Mouse (Mus musculus) bone marrow, adult 2 months (tissue): ENCODE measurements around the gene Rpgrip1. TPM values are rescaled to one million over a fixed set of nuclear protein-coding genes. Genes with fewer than 3 reads are reported as not detected.
"Not testable (repeated sequence)": the region's sequence is repeated elsewhere in the genome, so short reads cannot be mapped to it uniquely, and the experiment has no call there.

ENCODE experiments used
- H3K27ac ChIP-seq: fragments of 200-500 bp; 2 replicates; pipeline ENCODE4 v1.5.1; 2012; ENCODE audit warnings: low read depth, mild to moderate bottlenecking, control low read depth, inconsistent platforms, low read length; ENCODE audit not compliant: control insufficient read depth, poor library complexity, insufficient read depth
- H3K4me1 ChIP-seq: fragments of 200-500 bp; 2 replicates; pipeline ENCODE4 v1.6.1; 2011; ENCODE audit warnings: low read length; ENCODE audit not compliant: control insufficient read depth, insufficient read depth
- H3K4me3 ChIP-seq: fragments of 200-500 bp; replicated peaks from 2 replicates; pipeline ENCODE3; 2011; ENCODE audit warnings: mild to moderate bottlenecking, low read depth, low read length, control low read depth; ENCODE audit not compliant: control insufficient read depth
- CTCF ChIP-seq: fragments of 200-500 bp; IDR thresholded peaks from 2 replicates; pipeline ENCODE4 v1.5.1; 2011; ENCODE audit warnings: low read length, control low read depth; ENCODE audit not compliant: control insufficient read depth, insufficient read depth
- POLR2A ChIP-seq: fragments of 200-500 bp; IDR thresholded peaks from 2 replicates; pipeline ENCODE4 v1.6.1; 2011; ENCODE audit warnings: low read depth, mild to moderate bottlenecking, control low read depth, low read length, borderline replicate concordance; ENCODE audit not compliant: control insufficient read depth
- WGBS: fragments of 180-500 bp; shearing (Covaris S2); methylation state at CpG from one replicate; pipeline ENCODE4 v1.1.7; 2018; 5-methylcytosine and 5-hydroxymethylcytosine counted together
- polyA plus RNA-seq: library from polyadenylated mRNA; stranded (reverse); fragments of >200 nt; gene quantifications from 2 replicates; pipeline ENCODE4 v1.2.4, GENCODE M21; 2011; ENCODE audit warnings: low replicate concordance; ENCODE audit not compliant: missing spikeins, insufficient read depth, insufficient read length

The Rpgrip1 gene
- polyA plus RNA-seq = 337 and 668 TPM in 2 replicates

GRCm38 (mm10) chr14:52110346-52110745 is at the start of gene Rpgrip1:
TSS of gene Rpgrip1 (plus strand) at chr14:52110704.
- H3K27ac ChIP-seq = no peak within 1 kb of the TSS
- TF ChIP-seq POLR2A = no peak
- TF ChIP-seq CTCF = no peak
- 96% methylated on average over 4 of the region's 4 CpGs for WGBS
- no peaks in the 10 kb centered on the region; the same call in 1 of the 2 replicates for H3K4me1 ChIP-seq
- H3K4me3 ChIP-seq = no peak within 1 kb of the TSS

GRCm38 (mm10) chr14:52060800-52061199 is 49.7 kb upstream of the Rpgrip1 start:
- TF ChIP-seq CTCF = no peak
- no peak for TF ChIP-seq POLR2A
- Histone ChIP-seq H3K4me1 (no peaks in the 10 kb centered on the region), H3K4me3 (no peak overlapping the region), H3K27ac (no peak overlapping the region)
- WGBS = 81% methylated on average over 1 of the region's 1 CpGs

DNA sequence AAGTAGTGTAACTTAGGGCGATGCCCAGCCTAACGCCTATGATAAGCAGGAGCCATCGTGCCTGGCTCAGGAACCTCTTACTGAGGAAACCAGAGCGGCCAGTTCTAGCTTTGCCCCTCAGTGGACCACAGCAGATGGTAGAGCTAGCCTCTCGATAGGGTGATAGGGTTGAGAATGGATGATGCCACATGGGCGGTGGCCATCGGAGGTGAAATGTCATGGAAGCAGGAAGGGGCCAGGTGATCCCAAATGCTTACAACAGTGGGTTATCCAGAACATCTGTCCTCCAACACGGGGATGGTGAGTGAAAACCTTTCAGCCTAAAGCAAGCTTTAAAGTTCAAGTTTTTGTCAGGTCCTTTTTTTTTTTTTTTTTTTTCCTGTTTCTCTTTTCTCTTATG is 48.7 kb upstream of the Rpgrip1 start:
- H3K4me3 ChIP-seq = no peak overlapping the region
- no peak for TF ChIP-seq CTCF
- no peak for TF ChIP-seq POLR2A
- 83% methylated on average over 8 of the region's 8 CpGs for WGBS
- no peaks in the 10 kb centered on the region for H3K4me1 ChIP-seq
- no peak overlapping the region for H3K27ac ChIP-seq

GRCm38 (mm10) chr14:52066135-52066534 is 44.4 kb upstream of the Rpgrip1 start:
- Histone ChIP-seq H3K4me3 (no peak overlapping the region), H3K27ac (no peak overlapping the region), H3K4me1 (no peaks in the 10 kb centered on the region)
- WGBS = 69% methylated on average over 4 of the region's 4 CpGs
- TF ChIP-seq POLR2A (no peak), CTCF (no peak)

GRCm38 (mm10) chr14:52071599-52072137 is 38.8 kb upstream of the Rpgrip1 start:
- 96% methylated on average over 15 of the region's 15 CpGs for WGBS
- no peak overlapping the region for H3K4me3 ChIP-seq

GRCm38 (mm10) chr14:52083083-52083482 is 27.4 kb upstream of the Rpgrip1 start:
- Histone ChIP-seq H3K4me3 (no peak overlapping the region), H3K27ac (no peak overlapping the region), H3K4me1 (no peaks in the 10 kb centered on the region)
- no peak for TF ChIP-seq POLR2A
- no peak for TF ChIP-seq CTCF

More at GRCm38 (mm10) chr14:52071599-52072137, 38.8 kb upstream of the Rpgrip1 start:
- H3K27ac ChIP-seq = no peak overlapping the region; the same call in 1 of the 2 replicates
- no peak for TF ChIP-seq CTCF
- TF ChIP-seq POLR2A = no peak
- no peaks in the 10 kb centered on the region for H3K4me1 ChIP-seq

DNA sequence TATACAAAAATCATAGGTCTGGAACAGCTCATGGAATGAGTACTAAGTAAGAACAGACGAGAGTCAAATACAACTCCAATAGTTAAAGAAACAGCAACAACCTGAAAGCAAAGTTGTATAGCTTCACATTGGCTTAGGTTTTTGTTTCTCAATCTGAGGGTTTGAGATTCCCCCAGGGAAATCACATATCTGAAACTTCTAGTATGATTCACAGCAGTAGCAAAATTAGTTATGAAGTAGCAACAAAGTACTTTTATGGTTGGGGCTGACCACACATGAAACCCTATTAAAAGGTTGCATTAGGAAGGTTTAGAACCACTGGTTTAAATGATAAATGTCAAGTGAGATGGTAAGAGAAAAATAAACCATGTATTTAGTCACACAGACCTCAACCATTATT is 16.0 kb upstream of the Rpgrip1 start:
- WGBS = 73% methylated on average over 1 of the region's 1 CpGs
- Histone ChIP-seq H3K4me1 (no peaks in the 10 kb centered on the region; the same call in 1 of the 2 replicates), H3K4me3 (no peak overlapping the region), H3K27ac (no peak overlapping the region)
- TF ChIP-seq CTCF (no peak), POLR2A (no peak)

GRCm38 (mm10) chr14:52097191-52097590 is 13.3 kb upstream of the Rpgrip1 start:
- H3K4me3 ChIP-seq, H3K27ac ChIP-seq, H3K4me1 ChIP-seq: not testable (repeated sequence)
- WGBS = 95% methylated on average over 3 of the region's 3 CpGs

- not testable (repeated sequence) for H3K4me1 ChIP-seq, H3K4me3 ChIP-seq, H3K27ac ChIP-seq
- 55% methylated on average over 3 of the region's 3 CpGs for WGBS
These were observed 12.1 kb upstream of the Rpgrip1 start for GRCm38 (mm10) chr14:52098387-52098786.
